Mouse (Mus musculus): Measurements from ENCODE around the gene Tmem88. TPM values are rescaled to one million over a fixed set of nuclear protein-coding genes. Genes with fewer than 3 reads are reported as not detected.

The Tmem88 gene
- 41.9 and 44.3 TPM in 2 replicates for polyA plus RNA-seq (2015; fragmentation: Nextera tagmentation; extraction: Ambion mirVana)

- H3K36me3 ChIP-seq: peaks cover 41% of the 10 kb centered on the region
- 11% methylated on average over 16 of the region's 16 CpGs for WGBS
- H3K9ac ChIP-seq: peak within 1 kb of the TSS; percentile 42
- no peaks in the 10 kb centered on the region for H3K9me3 ChIP-seq (replicated peaks)
- peaks cover 62% of the 10 kb centered on the region for H3K4me1 ChIP-seq
- no peak for ATAC-seq (replicated peaks; ENCODE audit: low FRiP score)
- H3K4me2 ChIP-seq: peak within 1 kb of the TSS; percentile 84
- peak within 1 kb of the TSS; percentile 99 for H3K27ac ChIP-seq
- H3K4me3 ChIP-seq (replicated peaks): peak within 1 kb of the TSS; percentile 78
- 0 out of 2 replicates have a peak, but pooled peaks cover 3% of the 10 kb centered on the region for H3K27me3 ChIP-seq
Measured at GRCm38 (mm10) chr11:69398059-69398458, at the start of gene Tmem88. Gene Tmem88 (minus strand): TSS chr11:69398234.

- no peaks in the 10 kb centered on the region for H3K9me3 ChIP-seq (replicated peaks)
Measured at GRCm38 (mm10) chr11:69447299-69447698, 49.3 kb upstream of the Tmem88 start.

GRCm38 (mm10) chr11:69443328-69443727 is 45.3 kb upstream of the Tmem88 start:
- no peak overlapping the region for H3K27ac ChIP-seq
- no peak overlapping the region for H3K4me2 ChIP-seq
- H3K9ac ChIP-seq: no peak overlapping the region
- ATAC-seq (replicated peaks; ENCODE audit: low FRiP score): no peak
- no peaks in the 10 kb centered on the region for H3K9me3 ChIP-seq (replicated peaks)
- no peaks in the 10 kb centered on the region for H3K27me3 ChIP-seq
- 0 out of 2 replicates have a peak, but pooled peaks cover 6% of the 10 kb centered on the region for H3K4me1 ChIP-seq
- H3K36me3 ChIP-seq: no peaks in the 10 kb centered on the region
- WGBS: 21% methylated on average over 5 of the region's 5 CpGs
- no peak overlapping the region for H3K4me3 ChIP-seq (replicated peaks)

More at GRCm38 (mm10) chr11:69447299-69447698, 49.3 kb upstream of the Tmem88 start:
- H3K4me1 ChIP-seq: peaks cover 10% of the 10 kb centered on the region
- no peak for ATAC-seq (replicated peaks; ENCODE audit: low FRiP score)
- H3K4me2 ChIP-seq: no peak overlapping the region
- no peaks in the 10 kb centered on the region for H3K27me3 ChIP-seq
- H3K27ac ChIP-seq: no peak overlapping the region
- H3K36me3 ChIP-seq: no peaks in the 10 kb centered on the region
- H3K4me3 ChIP-seq (replicated peaks): no peak overlapping the region
- H3K9ac ChIP-seq: no peak overlapping the region
- WGBS: 92% methylated on average over 7 of the region's 7 CpGs

GRCm38 (mm10) chr11:69437291-69437690 is 39.3 kb upstream of the Tmem88 start:
- Histone ChIP-seq H3K27ac (no peak overlapping the region), H3K36me3 (no peaks in the 10 kb centered on the region), H3K4me3 (replicated peaks) (no peak overlapping the region), H3K9me3 (replicated peaks) (no peaks in the 10 kb centered on the region), H3K4me1 (peaks cover 4% of the 10 kb centered on the region), H3K27me3 (no peaks in the 10 kb centered on the region), H3K4me2 (no peak overlapping the region), H3K9ac (no peak overlapping the region)
- WGBS: 48% methylated on average over 3 of the region's 3 CpGs
- ATAC-seq (replicated peaks; ENCODE audit: low FRiP score): no peak

- Histone ChIP-seq H3K4me3 (replicated peaks) (no peak overlapping the region), H3K4me1 (peaks cover 22% of the 10 kb centered on the region), H3K27me3 (no peaks in the 10 kb centered on the region), H3K27ac (no peak overlapping the region), H3K9ac (no peak overlapping the region), H3K9me3 (replicated peaks) (no peaks in the 10 kb centered on the region), H3K36me3 (no peaks in the 10 kb centered on the region), H3K4me2 (no peak overlapping the region)
- 72% methylated on average over 6 of the region's 6 CpGs for WGBS
- ATAC-seq (replicated peaks; ENCODE audit: low FRiP score): no peak
Measured at GRCm38 (mm10) chr11:69433189-69433588, 35.2 kb upstream of the Tmem88 start.

GRCm38 (mm10) chr11:69432640-69432982 is 34.6 kb upstream of the Tmem88 start:
- WGBS: 58% methylated on average over 11 of the region's 11 CpGs
- Histone ChIP-seq H3K27me3 (no peaks in the 10 kb centered on the region), H3K36me3 (no peaks in the 10 kb centered on the region), H3K9me3 (replicated peaks) (no peaks in the 10 kb centered on the region), H3K4me1 (peaks cover 22% of the 10 kb centered on the region), H3K4me2 (no peak overlapping the region), H3K27ac (no peak overlapping the region), H3K4me3 (replicated peaks) (no peak overlapping the region), H3K9ac (no peak overlapping the region)
- no peak for ATAC-seq (replicated peaks; ENCODE audit: low FRiP score)

- H3K27me3 ChIP-seq: no peaks in the 10 kb centered on the region
- no peaks in the 10 kb centered on the region for H3K9me3 ChIP-seq (replicated peaks)
- no peaks in the 10 kb centered on the region for H3K36me3 ChIP-seq
- peak overlapping the region; percentile 32; the same call in 1 of the 2 replicates for H3K4me2 ChIP-seq
- H3K4me1 ChIP-seq: peaks cover 22% of the 10 kb centered on the region
- no peak overlapping the region for H3K4me3 ChIP-seq (replicated peaks)
- ATAC-seq (replicated peaks; ENCODE audit: low FRiP score): peak; percentile 81
- WGBS: 28% methylated on average over 11 of the region's 11 CpGs
- no peak overlapping the region for H3K27ac ChIP-seq
- H3K9ac ChIP-seq: no peak overlapping the region
Measured at GRCm38 (mm10) chr11:69431829-69432639, 34.0 kb upstream of the Tmem88 start.

- peaks cover 22% of the 10 kb centered on the region for H3K4me1 ChIP-seq
- 86% methylated on average over 15 of the region's 15 CpGs for WGBS
- H3K27me3 ChIP-seq: no peaks in the 10 kb centered on the region
- H3K27ac ChIP-seq: no peak overlapping the region
- H3K9ac ChIP-seq: no peak overlapping the region
- no peak overlapping the region for H3K4me2 ChIP-seq
- H3K36me3 ChIP-seq: no peaks in the 10 kb centered on the region
- no peaks in the 10 kb centered on the region for H3K9me3 ChIP-seq (replicated peaks)
- no peak for ATAC-seq (replicated peaks; ENCODE audit: low FRiP score)
- H3K4me3 ChIP-seq (replicated peaks): no peak overlapping the region
Measured at GRCm38 (mm10) chr11:69430631-69431030, 32.6 kb upstream of the Tmem88 start.

GRCm38 (mm10) chr11:69429313-69429712 is 31.3 kb upstream of the Tmem88 start:
- 29% methylated on average over 2 of the region's 2 CpGs for WGBS

GRCm38 (mm10) chr11:69428751-69429150 is 30.7 kb upstream of the Tmem88 start:
- Histone ChIP-seq H3K4me3 (replicated peaks) (no peak overlapping the region), H3K27me3 (no peaks in the 10 kb centered on the region; the same call in 1 of the 2 replicates), H3K4me2 (no peak overlapping the region), H3K4me1 (peaks cover 22% of the 10 kb centered on the region), H3K9me3 (replicated peaks) (no peaks in the 10 kb centered on the region), H3K36me3 (no peaks in the 10 kb centered on the region), H3K27ac (0 out of 2 replicates have a peak overlapping the region, but pooled peaks have one; percentile 27), H3K9ac (no peak overlapping the region)
- WGBS: 18% methylated on average over 4 of the region's 4 CpGs
- ATAC-seq (replicated peaks; ENCODE audit: low FRiP score): no peak

More at GRCm38 (mm10) chr11:69429313-69429712, 31.3 kb upstream of the Tmem88 start:
- Histone ChIP-seq H3K9me3 (replicated peaks) (no peaks in the 10 kb centered on the region), H3K4me2 (no peak overlapping the region), H3K27me3 (no peaks in the 10 kb centered on the region), H3K36me3 (no peaks in the 10 kb centered on the region), H3K4me1 (peaks cover 22% of the 10 kb centered on the region), H3K9ac (no peak overlapping the region), H3K4me3 (replicated peaks) (no peak overlapping the region), H3K27ac (0 out of 2 replicates have a peak overlapping the region, but pooled peaks have one; percentile 27)
- ATAC-seq (replicated peaks; ENCODE audit: low FRiP score): no peak

- Histone ChIP-seq H3K9ac (no peak overlapping the region), H3K27me3 (peaks cover 22% of the 10 kb centered on the region), H3K9me3 (replicated peaks) (no peaks in the 10 kb centered on the region), H3K27ac (no peak overlapping the region), H3K36me3 (no peaks in the 10 kb centered on the region), H3K4me2 (no peak overlapping the region), H3K4me1 (peaks cover 19% of the 10 kb centered on the region), H3K4me3 (replicated peaks) (no peak overlapping the region)
- 87% methylated on average over 2 of the region's 2 CpGs for WGBS
- no peak for ATAC-seq (replicated peaks; ENCODE audit: low FRiP score)
Measured at GRCm38 (mm10) chr11:69426246-69426645, 28.2 kb upstream of the Tmem88 start.

- WGBS: 69% methylated on average over 6 of the region's 6 CpGs
- H3K27ac ChIP-seq: no peak overlapping the region
- H3K4me3 ChIP-seq (replicated peaks): no peak overlapping the region
- H3K9ac ChIP-seq: no peak overlapping the region
- no peak overlapping the region for H3K4me2 ChIP-seq
- peaks cover 31% of the 10 kb centered on the region for H3K27me3 ChIP-seq
- no peaks in the 10 kb centered on the region for H3K36me3 ChIP-seq
- ATAC-seq (replicated peaks; ENCODE audit: low FRiP score): no peak
- H3K9me3 ChIP-seq (replicated peaks): no peaks in the 10 kb centered on the region
- peaks cover 35% of the 10 kb centered on the region for H3K4me1 ChIP-seq
Measured at GRCm38 (mm10) chr11:69423885-69424284, 25.9 kb upstream of the Tmem88 start.

Measured in kidney, embryonic 15.5 days (tissue).